Mouse (Mus musculus) MEL (cell line): ENCODE measurements around the gene Tanc1. TPM values are rescaled to one million over a fixed set of nuclear protein-coding genes. Genes with fewer than 3 reads are reported as not detected.

Source experiments
- DNase-seq: peaks from one replicate; pipeline ENCODE4 v3.0.0; 2011; ENCODE audit warnings: low read depth, low spot score
- H3K27ac ChIP-seq: 2 replicates; pipeline ENCODE4 v1.5.1; 2012; ENCODE audit warnings: low read depth, mild to moderate bottlenecking, control low read depth, low read length, moderate library complexity; ENCODE audit not compliant: control insufficient read depth
- H3K27me3 ChIP-seq, 2 experiments: fragments of 150-350 bp in 1 of 2; sonication (generic) in 1 of 2; 2 replicates each; pipeline ENCODE4 v1.6.1; 2012; ENCODE audit warnings: low read length in 2 of 2, mild to moderate bottlenecking in 2 of 2, improper control_type of control experiment in 1 of 2, moderate library complexity in 1 of 2; ENCODE audit not compliant: insufficient read depth in 2 of 2, control insufficient read depth in 1 of 2
- H3K36me3 ChIP-seq, 2 experiments: 2 replicates each; pipeline ENCODE4 v1.6.1; 2012 to 2014; ENCODE audit warnings: low read length in 2 of 2, improper control_type of control experiment in 1 of 2, inconsistent platforms in 1 of 2, mild to moderate bottlenecking in 1 of 2; ENCODE audit not compliant: insufficient read depth in 2 of 2, control insufficient read depth in 1 of 2
- H3K4me1 ChIP-seq, 2 experiments: fragments of 150-350 bp in 1 of 2; sonication (generic) in 1 of 2; 2 replicates each; pipeline ENCODE4 v1.6.1; 2012; ENCODE audit warnings: low read length in 2 of 2, improper control_type of control experiment in 1 of 2, mild to moderate bottlenecking in 1 of 2; ENCODE audit not compliant: insufficient read depth in 2 of 2, control insufficient read depth in 1 of 2
- H3K4me3 ChIP-seq, 2 experiments: fragments of 150-350 bp in 1 of 2; sonication (generic) in 1 of 2; 2 replicates each; pipeline ENCODE4 v1.5.1; 2012; ENCODE audit warnings: low read depth in 2 of 2, low read length in 2 of 2, mild to moderate bottlenecking in 2 of 2, moderate library complexity in 2 of 2, control low read depth in 1 of 2, improper control_type of control experiment in 1 of 2; ENCODE audit not compliant: control insufficient read depth in 1 of 2, insufficient read depth in 1 of 2
- H3K79me2 ChIP-seq: 2 replicates; pipeline ENCODE4 v1.6.1; 2012; ENCODE audit warnings: mild to moderate bottlenecking, low read length, moderate library complexity; ENCODE audit not compliant: control insufficient read depth, poor library complexity, insufficient read depth
- H3K9ac ChIP-seq: 2 replicates; pipeline ENCODE4 v1.6.1; 2012; ENCODE audit warnings: low read depth, mild to moderate bottlenecking, control low read depth, low read length, moderate library complexity; ENCODE audit not compliant: control insufficient read depth, poor library complexity, severe bottlenecking
- H3K9me3 ChIP-seq: fragments of 150-350 bp; sonication (generic); replicated peaks from 2 replicates; pipeline ENCODE4 v1.6.1; 2012; ENCODE audit warnings: mild to moderate bottlenecking, low read length, improper control_type of control experiment, moderate library complexity; ENCODE audit not compliant: insufficient read depth
- CHD2 ChIP-seq: IDR thresholded peaks from 2 replicates; pipeline ENCODE4 v1.6.1; 2011; ENCODE audit warnings: low read length, improper control_type of control experiment
- CTCF ChIP-seq, 3 experiments: IDR thresholded peaks in 2 of 3; conservative IDR thresholded peaks in 1 of 3; 2 replicates each; pipeline ENCODE4 v1.5.1; 2011 to 2012; ENCODE audit warnings: low read length in 3 of 3, low read depth in 2 of 3, mild to moderate bottlenecking in 2 of 3, improper control_type of control experiment in 1 of 3, inconsistent platforms in 1 of 3, mixed read lengths in 1 of 3, moderate library complexity in 1 of 3; ENCODE audit not compliant: control insufficient read depth in 1 of 3, insufficient read depth in 1 of 3, poor library complexity in 1 of 3, severe bottlenecking in 1 of 3
- ELF1 ChIP-seq: IDR thresholded peaks from 2 replicates; pipeline ENCODE4 v1.6.1; 2014; ENCODE audit warnings: low read depth, mild to moderate bottlenecking, inconsistent platforms, low read length, improper control_type of control experiment, moderate library complexity
- GABPA ChIP-seq: IDR thresholded peaks from 2 replicates; pipeline ENCODE4 v1.6.1; 2012; ENCODE audit warnings: low read depth, mild to moderate bottlenecking, inconsistent platforms, low read length, improper control_type of control experiment, moderate library complexity
- MAFK ChIP-seq: IDR thresholded peaks from 2 replicates; pipeline ENCODE4 v1.6.1; 2011; ENCODE audit warnings: low read depth, mild to moderate bottlenecking, low read length, improper control_type of control experiment, borderline replicate concordance
- MAZ ChIP-seq: IDR thresholded peaks from 2 replicates; pipeline ENCODE4 v1.6.1; 2012; ENCODE audit warnings: low read depth, mild to moderate bottlenecking, inconsistent platforms, low read length, improper control_type of control experiment
- NRF1 ChIP-seq: IDR thresholded peaks from 2 replicates; pipeline ENCODE4 v1.6.1; 2014; ENCODE audit warnings: low read depth, mild to moderate bottlenecking, inconsistent platforms, low read length, improper control_type of control experiment, moderate library complexity; ENCODE audit not compliant: poor library complexity, insufficient read depth, severe bottlenecking
- POLR2A ChIP-seq, 2 experiments: IDR thresholded peaks; 2 replicates each; pipeline ENCODE4 v1.6.1; 2011 to 2012; ENCODE audit warnings: low read length in 2 of 2, mild to moderate bottlenecking in 2 of 2, control low read depth in 1 of 2, improper control_type of control experiment in 1 of 2, low read depth in 1 of 2, moderate library complexity in 1 of 2; ENCODE audit not compliant: control insufficient read depth in 1 of 2, insufficient read depth in 1 of 2, poor library complexity in 1 of 2
- POLR2AphosphoS5 ChIP-seq: IDR thresholded peaks from 2 replicates; pipeline ENCODE4 v1.6.1; 2012; ENCODE audit warnings: low read depth, borderline replicate concordance, mild to moderate bottlenecking, inconsistent platforms, low read length, moderate library complexity, mixed read lengths
- USF2 ChIP-seq, 2 experiments: IDR thresholded peaks; 2 replicates each; pipeline ENCODE4 v1.6.1; 2011 to 2012; ENCODE audit warnings: improper control_type of control experiment in 2 of 2, low read length in 2 of 2, borderline replicate concordance in 1 of 2, inconsistent platforms in 1 of 2, low read depth in 1 of 2, mild to moderate bottlenecking in 1 of 2; ENCODE audit not compliant: insufficient read depth in 1 of 2
- ZKSCAN1 ChIP-seq: IDR thresholded peaks from 2 replicates; pipeline ENCODE4 v1.6.1; 2012; ENCODE audit warnings: low read depth, mild to moderate bottlenecking, inconsistent platforms, low read length, improper control_type of control experiment, moderate library complexity
- polyA plus RNA-seq, 2 experiments: library from polyadenylated mRNA; stranded (reverse) in 1 of 2; unstranded in 1 of 2; fragments of >175 nt in 1 of 2; fragments of >200 nt in 1 of 2; gene quantifications; 2 replicates each; pipeline versions ENCODE4 v1.2.1 to v1.2.4; 2012; ENCODE audit warnings: low replicate concordance in 2 of 2, low read depth in 1 of 2; ENCODE audit not compliant: insufficient read length in 2 of 2, insufficient read depth in 1 of 2, missing spikeins in 1 of 2
- total RNA-seq: library from RNA; depleted of rRNA; stranded (reverse); fragments of 300-350 nt; gene quantifications from 2 replicates; pipeline ENCODE4 v1.2.3, GENCODE M21; 2012

The Tanc1 gene
- total and polyA plus RNA-seq, 3 experiments = 0.54 to 0.78 TPM; not detected in 1

DNA sequence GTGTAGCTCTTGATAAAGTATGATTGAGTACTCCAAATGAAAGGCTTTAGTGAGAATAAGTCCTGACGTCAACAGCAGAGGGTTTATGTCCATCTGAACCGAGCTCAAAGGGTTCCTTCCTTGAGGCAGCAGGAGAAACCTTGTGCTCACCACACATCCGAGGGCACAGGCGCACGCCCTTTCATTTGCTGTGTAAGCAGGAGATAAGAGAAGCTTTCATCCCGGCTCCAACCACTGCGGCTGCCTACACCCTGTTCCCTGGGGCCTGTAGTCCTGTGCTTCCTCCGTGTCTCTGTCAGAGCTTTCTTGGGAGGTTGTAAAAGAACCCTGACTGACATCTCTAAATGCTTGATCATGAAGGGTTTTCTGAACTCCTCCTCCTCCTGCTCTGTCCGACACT is 181.5 kb downstream of the Tanc1 start:
- TF ChIP-seq CTCF (IDR thresholded peaks at IDR 0.05 in 2 of 3, conservative IDR thresholded peaks at IDR 0.05 in 1 of 3; ENCODE audit: control insufficient read depth in 1 of 3, insufficient read depth in 1 of 3, low read depth in 2 of 3, low read length in 3 of 3, poor library complexity in 1 of 3, severe bottlenecking in 1 of 3) = no peak
- TF ChIP-seq ELF1 = no peak
- TF ChIP-seq MAZ = no peak
- no peak for TF ChIP-seq ZKSCAN1
- TF ChIP-seq GABPA = no peak
- TF ChIP-seq MAFK = no peak
- no peak for TF ChIP-seq POLR2AphosphoS5
- TF ChIP-seq USF2 (IDR thresholded peaks at IDR 0.05; ENCODE audit: borderline replicate concordance in 1 of 2, insufficient read depth in 1 of 2, low read depth in 1 of 2, low read length in 2 of 2) = no peak
- TF ChIP-seq, all 39 proteins: peak for 0
- no peaks in the 10 kb centered on the region for H3K36me3 ChIP-seq
- no peak overlapping the region for H3K27ac ChIP-seq

DNA sequence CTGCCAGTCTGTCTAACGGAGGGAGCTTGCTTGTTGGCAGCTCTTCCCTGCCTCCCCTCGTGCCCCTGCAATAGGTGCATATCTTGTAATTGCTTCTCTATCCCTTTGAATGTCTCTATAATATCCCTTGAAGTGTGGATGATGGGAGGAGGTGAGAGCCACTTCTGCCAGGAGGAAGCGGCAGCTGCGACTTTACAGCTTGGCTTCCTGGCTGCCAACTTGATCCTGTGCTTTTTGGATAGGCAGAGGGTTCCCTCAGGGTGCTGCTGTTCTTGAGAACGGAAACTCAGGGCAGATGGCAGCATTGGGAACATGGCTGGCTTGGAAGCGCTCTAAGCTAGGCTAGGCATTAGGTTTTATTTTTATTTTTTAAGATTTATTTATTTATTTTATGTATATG is 183.0 kb downstream of the Tanc1 start:
- Histone ChIP-seq H3K27me3 (no peaks in the 10 kb centered on the region), H3K79me2 (no peaks in the 10 kb centered on the region)
- no peak for DNase-seq
- no peak for TF ChIP-seq NRF1
- TF ChIP-seq POLR2AphosphoS5 = no peak
- TF ChIP-seq, all 39 proteins: peak for 0
- H3K4me1 ChIP-seq = no peaks in the 10 kb centered on the region
- H3K9me3 ChIP-seq = no peaks in the 10 kb centered on the region
- no peaks in the 10 kb centered on the region for H3K36me3 ChIP-seq
- H3K4me3 ChIP-seq = no peak overlapping the region
- no peak overlapping the region for H3K9ac ChIP-seq
- H3K27ac ChIP-seq = no peak overlapping the region

More for the DNA sequence above, 181.5 kb downstream of the Tanc1 start:
- Histone ChIP-seq H3K4me3 (no peak overlapping the region), H3K9me3 (no peaks in the 10 kb centered on the region), H3K79me2 (no peaks in the 10 kb centered on the region), H3K27me3 (no peaks in the 10 kb centered on the region), H3K9ac (no peak overlapping the region), H3K4me1 (no peaks in the 10 kb centered on the region)
- no peak for DNase-seq

DNA sequence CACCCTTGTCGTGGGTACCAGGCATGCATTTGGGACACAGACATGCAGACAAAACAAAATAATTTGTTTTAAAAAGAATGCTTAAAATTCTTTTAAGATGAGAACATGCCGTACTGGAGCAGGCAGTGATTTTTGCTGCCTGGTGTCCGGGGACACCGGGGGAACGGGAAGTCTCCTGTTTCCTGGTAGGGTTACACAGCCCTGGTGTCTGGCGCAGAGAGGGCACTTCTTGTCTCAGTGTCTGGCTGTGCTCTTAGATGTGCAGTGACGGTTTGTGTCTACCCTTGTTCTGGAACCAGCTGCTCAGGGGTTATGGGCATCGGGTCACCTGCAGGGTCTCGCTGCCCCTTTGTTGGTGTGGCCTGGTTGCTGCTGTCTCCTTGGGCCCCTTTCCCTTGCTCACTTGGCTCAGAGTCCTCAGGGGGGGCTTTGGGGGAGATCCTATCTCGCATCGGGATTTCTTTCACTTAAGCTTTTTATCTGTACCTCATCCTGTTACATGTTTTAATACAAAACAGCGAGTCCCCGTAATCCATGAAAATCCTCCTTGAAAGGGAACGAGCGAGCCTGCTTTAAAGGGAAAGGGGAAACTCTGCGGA is 187.2 kb downstream of the Tanc1 start:
- no peaks in the 10 kb centered on the region; a peak in 1 of 4 replicates for H3K4me1 ChIP-seq
- no peaks in the 10 kb centered on the region for H3K9me3 ChIP-seq
- DNase-seq = no peak
- TF ChIP-seq CHD2 = no peak
- no peak for TF ChIP-seq POLR2A (IDR thresholded peaks at IDR 0.05; ENCODE audit: control insufficient read depth in 1 of 2, insufficient read depth in 1 of 2, low read depth in 1 of 2, low read length in 2 of 2, poor library complexity in 1 of 2)
- H3K27ac ChIP-seq = no peak overlapping the region
- no peak overlapping the region for H3K9ac ChIP-seq
- no peak overlapping the region for H3K4me3 ChIP-seq
- H3K36me3 ChIP-seq = no peaks in the 10 kb centered on the region
- H3K79me2 ChIP-seq = no peaks in the 10 kb centered on the region
- H3K27me3 ChIP-seq = no peaks in the 10 kb centered on the region
